Mouse (Mus musculus) midbrain, embryonic 12.5 days (tissue): Measurements from ENCODE around the gene Olfr922. TPM values are rescaled to one million over a fixed set of nuclear protein-coding genes. Genes with fewer than 3 reads are reported as not detected.

ENCODE experiments used
- ATAC-seq: fragments of 200-750 bp; cut with Nextera tagmentation; 2 replicates; pipeline ENCODE4 v1.8.0; 2017; ENCODE audit warnings: low read depth, moderate TSS enrichment, moderate library complexity; ENCODE audit not compliant: low FRiP score
- H3K27ac ChIP-seq: fragments of 300-500 bp; sonication (generic); replicated peaks from 2 replicates; pipeline ENCODE4 v1.5.1; 2016; ENCODE audit warnings: mild to moderate bottlenecking
- H3K27me3 ChIP-seq: fragments of 300-500 bp; sonication (generic); 2 replicates; pipeline ENCODE4 v1.6.1; 2016; ENCODE audit warnings: mild to moderate bottlenecking
- H3K36me3 ChIP-seq: fragments of 300-500 bp; sonication (generic); 2 replicates; pipeline ENCODE4 v1.6.1; 2016
- H3K4me1 ChIP-seq: fragments of 300-500 bp; sonication (generic); 2 replicates; pipeline ENCODE4 v1.6.1; 2016
- H3K4me2 ChIP-seq: fragments of 300-500 bp; sonication (generic); replicated peaks from 2 replicates; pipeline ENCODE4 v1.6.1; 2016; ENCODE audit warnings: mild to moderate bottlenecking, moderate library complexity
- H3K4me3 ChIP-seq: fragments of 300-500 bp; sonication (generic); 2 replicates; pipeline ENCODE4 v1.5.1; 2016; ENCODE audit warnings: mild to moderate bottlenecking
- H3K9ac ChIP-seq: fragments of 300-500 bp; sonication (generic); replicated peaks from 2 replicates; pipeline ENCODE4 v1.6.1; 2016; ENCODE audit warnings: mild to moderate bottlenecking, moderate library complexity
- H3K9me3 ChIP-seq: fragments of 300-500 bp; sonication (generic); 2 replicates; pipeline ENCODE4 v1.6.1; 2016; ENCODE audit warnings: mild to moderate bottlenecking
- WGBS: fragments of 180-500 bp; shearing (Covaris S2); methylation state at CpG from one replicate; pipeline ENCODE4 v1.1.7; 2016; 5-methylcytosine and 5-hydroxymethylcytosine counted together
- polyA plus RNA-seq: library from polyadenylated mRNA; unstranded; fragments of >200 nt; fragmentation: Nextera tagmentation; extraction: Ambion mirVana; gene quantifications from 2 replicates; pipeline ENCODE4 v1.2.1, GENCODE M21; 2016

The Olfr922 gene
- polyA plus RNA-seq: not detected in 2 replicates

- no peak within 1 kb of the TSS for H3K4me2 ChIP-seq
- ATAC-seq: no peak
- no peaks in the 10 kb centered on the region for H3K4me1 ChIP-seq
- H3K36me3 ChIP-seq: no peaks in the 10 kb centered on the region
- H3K9me3 ChIP-seq: no peaks in the 10 kb centered on the region
- no peak within 1 kb of the TSS for H3K4me3 ChIP-seq
- no peak within 1 kb of the TSS for H3K9ac ChIP-seq
- WGBS: 72% methylated on average over 2 of the region's 2 CpGs
- no peaks in the 10 kb centered on the region for H3K27me3 ChIP-seq
- no peak within 1 kb of the TSS for H3K27ac ChIP-seq
These were observed at the start of gene Olfr922 for GRCm38 (mm10) chr9:38814314-38814713. Gene Olfr922 (plus strand): TSS chr9:38814614.

GRCm38 (mm10) chr9:38772768-38773167 is 41.6 kb upstream of the Olfr922 start, which contains the start of gene Olfr921:
Gene Olfr921 (plus strand): TSS chr9:38773068.
- H3K36me3 ChIP-seq: no peaks in the 10 kb centered on the region
- no peaks in the 10 kb centered on the region for H3K4me1 ChIP-seq
- no peak within 1 kb of the TSS for H3K4me2 ChIP-seq
- ATAC-seq: no peak
- H3K9ac ChIP-seq: no peak within 1 kb of the TSS
- no peak within 1 kb of the TSS for H3K27ac ChIP-seq
- no peaks in the 10 kb centered on the region for H3K9me3 ChIP-seq
- no peak within 1 kb of the TSS for H3K4me3 ChIP-seq
- no peaks in the 10 kb centered on the region for H3K27me3 ChIP-seq

- no peaks in the 10 kb centered on the region for H3K9me3 ChIP-seq
- H3K4me2 ChIP-seq: no peak overlapping the region
- H3K27me3 ChIP-seq: no peaks in the 10 kb centered on the region
- WGBS: 88% methylated on average over 2 of the region's 2 CpGs
- H3K36me3 ChIP-seq: no peaks in the 10 kb centered on the region
- no peak overlapping the region for H3K27ac ChIP-seq
- H3K9ac ChIP-seq: no peak overlapping the region
- ATAC-seq: no peak
- H3K4me3 ChIP-seq: no peak overlapping the region
- no peaks in the 10 kb centered on the region for H3K4me1 ChIP-seq
These were observed 21.7 kb upstream of the Olfr922 start for GRCm38 (mm10) chr9:38792689-38793088.

- Histone ChIP-seq H3K36me3 (no peaks in the 10 kb centered on the region), H3K27ac (no peak overlapping the region), H3K4me3 (no peak overlapping the region), H3K4me2 (no peak overlapping the region), H3K4me1 (no peaks in the 10 kb centered on the region), H3K9ac (no peak overlapping the region), H3K9me3 (no peaks in the 10 kb centered on the region), H3K27me3 (no peaks in the 10 kb centered on the region)
- ATAC-seq: no peak
These were observed 8.7 kb upstream of the Olfr922 start for GRCm38 (mm10) chr9:38805696-38806095.

GRCm38 (mm10) chr9:38815458-38815986 is 1.1 kb downstream of the Olfr922 start:
- no peak overlapping the region for H3K27ac ChIP-seq
- H3K9ac ChIP-seq: no peak overlapping the region
- H3K4me3 ChIP-seq: no peak overlapping the region
- no peaks in the 10 kb centered on the region for H3K27me3 ChIP-seq
- no peaks in the 10 kb centered on the region for H3K36me3 ChIP-seq
- H3K4me2 ChIP-seq: no peak overlapping the region
- no peaks in the 10 kb centered on the region for H3K4me1 ChIP-seq
- no peak for ATAC-seq
- WGBS: 91% methylated on average over 1 of the region's 1 CpGs
- H3K9me3 ChIP-seq: no peaks in the 10 kb centered on the region

- ATAC-seq: no peak
- 92% methylated on average over 1 of the region's 1 CpGs for WGBS
- H3K9me3 ChIP-seq: no peaks in the 10 kb centered on the region
These were observed 11.8 kb downstream of the Olfr922 start, which contains the start of gene Olfr923 for GRCm38 (mm10) chr9:38826245-38826644. Gene Olfr923 (plus strand): TSS chr9:38826545.

GRCm38 (mm10) chr9:38833027-38833426 is 18.6 kb downstream of the Olfr922 start:
- no peaks in the 10 kb centered on the region for H3K27me3 ChIP-seq
- H3K4me1 ChIP-seq: no peaks in the 10 kb centered on the region
- H3K4me3 ChIP-seq: no peak overlapping the region
- ATAC-seq: no peak
- WGBS: 77% methylated on average over 2 of the region's 2 CpGs
- no peaks in the 10 kb centered on the region for H3K36me3 ChIP-seq
- no peak overlapping the region for H3K4me2 ChIP-seq
- H3K27ac ChIP-seq: no peak overlapping the region
- H3K9me3 ChIP-seq: no peaks in the 10 kb centered on the region
- no peak overlapping the region for H3K9ac ChIP-seq

More at GRCm38 (mm10) chr9:38826245-38826644, 11.8 kb downstream of the Olfr922 start, which contains the start of gene Olfr923:
- Histone ChIP-seq H3K9ac (no peak within 1 kb of the TSS), H3K4me2 (no peak within 1 kb of the TSS), H3K4me3 (no peak within 1 kb of the TSS), H3K4me1 (no peaks in the 10 kb centered on the region), H3K36me3 (no peaks in the 10 kb centered on the region), H3K27ac (no peak within 1 kb of the TSS), H3K27me3 (no peaks in the 10 kb centered on the region)

GRCm38 (mm10) chr9:38844149-38844548 is 29.7 kb downstream of the Olfr922 start, which contains the start of gene Olfr924:
Gene Olfr924 (plus strand): TSS chr9:38844449.
- no peaks in the 10 kb centered on the region for H3K27me3 ChIP-seq
- WGBS: 88% methylated on average over 1 of the region's 1 CpGs
- H3K4me3 ChIP-seq: no peak within 1 kb of the TSS
- H3K4me2 ChIP-seq: no peak within 1 kb of the TSS
- H3K27ac ChIP-seq: no peak within 1 kb of the TSS
- H3K36me3 ChIP-seq: no peaks in the 10 kb centered on the region
- no peaks in the 10 kb centered on the region for H3K4me1 ChIP-seq
- H3K9me3 ChIP-seq: no peaks in the 10 kb centered on the region
- no peak within 1 kb of the TSS for H3K9ac ChIP-seq
- no peak for ATAC-seq

GRCm38 (mm10) chr9:38854760-38855159 is 40.3 kb downstream of the Olfr922 start, which contains the start of gene Olfr26:
Gene Olfr26 (plus strand): TSS chr9:38855060.
- Histone ChIP-seq H3K36me3 (no peaks in the 10 kb centered on the region), H3K4me2 (no peak within 1 kb of the TSS), H3K4me3 (no peak within 1 kb of the TSS), H3K27ac (no peak within 1 kb of the TSS), H3K27me3 (no peaks in the 10 kb centered on the region), H3K4me1 (no peaks in the 10 kb centered on the region), H3K9ac (no peak within 1 kb of the TSS), H3K9me3 (no peaks in the 10 kb centered on the region)
- no peak for ATAC-seq

Other genes starting within 250 kb of the Olfr922 start
- not detected in 2 replicates for gene Olfr912, start 234.4 kb upstream of the Olfr922 start, polyA plus RNA-seq
- not detected in 2 replicates for gene Olfr913, start 221.9 kb upstream of the Olfr922 start, polyA plus RNA-seq
- not detected in 2 replicates for gene Olfr914, start 209.5 kb upstream of the Olfr922 start, polyA plus RNA-seq
- not detected in 2 replicates for gene Olfr916, start 154.7 kb upstream of the Olfr922 start, polyA plus RNA-seq
- gene Olfr917, start 148.8 kb upstream of the Olfr922 start, polyA plus RNA-seq: not detected in 2 replicates
- not detected in 2 replicates for gene Olfr918, start 140.0 kb upstream of the Olfr922 start, polyA plus RNA-seq
- not detected in 2 replicates for gene Olfr919, start 110.9 kb upstream of the Olfr922 start, polyA plus RNA-seq
- gene Vwa5a, start 96.3 kb upstream of the Olfr922 start, polyA plus RNA-seq: 7.9 and 9.0 TPM in 2 replicates
- not detected in 2 replicates for gene Olfr920, start 62.3 kb upstream of the Olfr922 start, polyA plus RNA-seq
- not detected in 2 replicates for gene Olfr921, start 41.5 kb upstream of the Olfr922 start, polyA plus RNA-seq
- not detected in 2 replicates for gene Olfr923, start 11.9 kb downstream of the Olfr922 start, polyA plus RNA-seq
- not detected in 2 replicates for gene Olfr924, start 29.8 kb downstream of the Olfr922 start, polyA plus RNA-seq
- not detected in 2 replicates for gene Olfr26, start 40.4 kb downstream of the Olfr922 start, polyA plus RNA-seq
- gene Olfr926, start 62.5 kb downstream of the Olfr922 start, polyA plus RNA-seq: not detected in 2 replicates
- gene Olfr930, start 115.2 kb downstream of the Olfr922 start, polyA plus RNA-seq: not detected in 2 replicates
- gene Olfr933, start 157.7 kb downstream of the Olfr922 start, polyA plus RNA-seq: not detected in 2 replicates
- not detected in 2 replicates for gene Olfr934, start 173.7 kb downstream of the Olfr922 start, polyA plus RNA-seq
- gene Olfr935, start 185.1 kb downstream of the Olfr922 start, polyA plus RNA-seq: not detected in 2 replicates
- not detected in 2 replicates for gene Olfr146, start 208.8 kb downstream of the Olfr922 start, polyA plus RNA-seq